Mouse (Mus musculus) thymus, adult 2 months (tissue): ENCODE data around the gene Spata17.

Source experiments
- CTCF ChIP-seq: fragments of 200-500 bp; IDR thresholded peaks from 2 replicates; pipeline ENCODE4 v1.5.1; 2012; ENCODE audit warnings: mild to moderate bottlenecking, control low read depth, low read length, moderate library complexity, borderline replicate concordance; ENCODE audit not compliant: control insufficient read depth, poor library complexity, insufficient read depth; ENCODE audit errors: extremely low read depth
- POLR2A ChIP-seq: fragments of 200-500 bp; IDR thresholded peaks from 2 replicates; pipeline ENCODE4 v1.6.1; 2012; ENCODE audit warnings: mild to moderate bottlenecking, low read length, control low read depth, moderate library complexity; ENCODE audit not compliant: control insufficient read depth, poor library complexity, insufficient read depth; ENCODE audit errors: extremely low read depth

- TF ChIP-seq CTCF: no peak
- no peak for TF ChIP-seq POLR2A
Observed at GRCm38 (mm10) chr1:187113716-187114115, 101.5 kb downstream of the Spata17 start.
